Mouse (Mus musculus): Measurements from ENCODE around the gene Mov10. TPM values are rescaled to one million over a fixed set of nuclear protein-coding genes. Genes with fewer than 3 reads are reported as not detected.
A peak's percentile ranks its signal among the peaks of the same experiment; 100 is the strongest.

Mov10 gene
- total RNA-seq, 1 experiment from 2014 or later, result 18.4 TPM

DNA sequence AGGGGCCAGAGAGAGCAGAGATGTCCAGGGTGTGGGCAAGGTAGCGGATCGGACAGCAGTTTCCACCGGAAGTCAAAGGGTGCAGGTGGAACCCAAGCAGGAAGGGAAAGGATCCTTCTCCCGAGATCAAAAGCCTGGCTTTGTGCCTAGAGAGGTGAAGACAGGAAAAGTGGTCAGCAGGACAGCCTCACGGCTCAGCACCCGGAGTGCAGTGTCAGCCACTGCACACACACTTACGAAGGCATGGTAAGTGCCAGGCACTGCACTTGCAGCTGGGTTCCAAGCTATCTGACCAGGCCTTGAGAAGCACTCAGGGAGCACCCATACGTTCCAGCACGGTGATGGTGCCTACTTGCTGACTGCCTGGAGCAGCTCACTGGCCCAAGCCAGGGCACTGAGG is 12.8 kb downstream of the Mov10 start:
- DNase-seq, result no peak

DNA sequence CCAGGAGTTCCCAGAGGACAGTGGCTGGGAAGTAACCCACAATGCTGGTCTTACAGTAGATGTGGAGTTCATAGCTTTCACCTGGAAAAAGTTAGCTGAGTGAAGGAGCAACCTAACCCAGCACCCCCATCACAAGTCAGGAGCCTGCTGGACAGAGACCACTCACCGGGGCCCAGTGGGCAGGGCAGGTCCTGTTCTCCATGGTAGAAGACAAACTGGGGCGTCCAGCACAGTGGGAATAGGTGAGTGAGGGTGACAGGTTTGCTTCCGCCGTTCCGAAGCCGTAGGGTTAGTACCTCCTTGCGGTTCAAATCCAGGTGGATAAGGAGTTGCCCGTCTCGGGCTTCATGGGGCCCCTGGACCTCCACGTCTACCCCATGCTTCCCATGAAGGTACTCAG is 14.1 kb downstream of the Mov10 start:
- DNase-seq, result no peak

DNA sequence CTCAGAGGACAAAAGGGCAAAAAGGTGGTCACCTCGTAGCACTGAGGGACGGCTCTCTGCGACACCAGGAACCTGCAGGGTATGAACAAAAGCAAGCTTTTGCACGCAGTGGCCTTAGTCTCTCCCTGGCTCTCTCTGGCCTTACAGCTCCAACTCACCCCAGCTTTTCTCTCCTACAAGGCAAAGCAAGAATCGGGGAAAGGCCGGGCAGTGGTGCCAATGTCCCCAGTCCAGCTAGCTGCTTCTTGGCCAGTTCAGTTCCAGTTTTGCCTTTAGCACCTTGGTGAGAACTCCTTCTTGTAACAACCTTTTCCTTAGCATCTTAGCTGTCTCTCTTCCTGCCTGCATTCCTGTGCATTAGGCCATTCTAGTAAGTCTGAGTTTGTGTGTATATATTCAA is 16.9 kb downstream of the Mov10 start:
- DNase-seq, result no peak

DNA sequence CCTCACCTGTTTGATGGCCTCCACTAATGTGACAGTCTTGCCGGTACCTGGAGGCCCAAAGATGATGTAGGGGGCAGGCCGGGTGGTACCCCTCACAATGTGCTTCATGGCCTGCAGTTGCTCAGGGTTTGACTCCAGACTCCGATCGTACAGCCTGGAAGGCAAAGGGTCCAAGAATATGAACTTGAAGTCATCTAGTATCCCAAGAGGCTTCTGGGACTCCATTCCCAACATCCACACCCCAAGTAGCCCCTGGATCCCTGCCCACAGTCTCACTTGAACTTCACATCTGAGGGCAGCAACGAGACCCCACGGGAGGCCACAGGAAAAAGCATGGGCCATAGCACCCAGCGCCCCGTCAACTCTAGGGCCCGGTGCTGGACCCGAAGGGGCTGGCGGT is 17.7 kb downstream of the Mov10 start:
- no peak for DNase-seq

DNA sequence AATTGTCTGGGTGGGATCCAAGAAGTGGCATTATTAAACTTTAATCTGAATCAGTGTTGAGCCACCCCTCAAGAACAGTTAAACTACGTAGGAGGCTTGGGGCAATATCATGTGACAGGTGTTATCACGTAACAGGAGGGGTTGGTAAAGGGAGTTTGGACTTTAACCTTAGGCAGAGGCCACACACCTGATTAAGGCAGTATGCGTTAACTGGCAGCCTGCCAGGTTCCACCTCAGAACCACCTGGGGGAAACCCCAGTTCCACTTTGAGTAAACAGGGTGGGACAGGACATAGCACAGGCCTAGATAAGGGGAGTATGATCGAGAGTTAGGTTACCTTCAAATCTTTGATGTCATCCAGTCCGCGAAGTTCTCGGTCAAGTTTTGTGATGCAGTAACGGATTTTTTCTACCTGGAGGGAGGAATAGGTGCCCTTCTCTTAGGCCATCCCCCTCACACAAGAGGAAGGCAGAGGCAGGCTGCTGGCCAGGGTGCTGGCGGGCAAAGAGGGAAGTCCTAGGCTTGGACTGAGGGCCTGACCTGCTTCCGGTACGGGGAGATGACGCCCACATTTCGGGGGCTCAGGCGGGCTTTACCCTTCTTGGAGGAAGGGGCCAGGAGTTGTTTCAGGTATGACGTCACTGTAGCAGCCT is 21.8 kb downstream of the Mov10 start:
- no peak for DNase-seq

DNA sequence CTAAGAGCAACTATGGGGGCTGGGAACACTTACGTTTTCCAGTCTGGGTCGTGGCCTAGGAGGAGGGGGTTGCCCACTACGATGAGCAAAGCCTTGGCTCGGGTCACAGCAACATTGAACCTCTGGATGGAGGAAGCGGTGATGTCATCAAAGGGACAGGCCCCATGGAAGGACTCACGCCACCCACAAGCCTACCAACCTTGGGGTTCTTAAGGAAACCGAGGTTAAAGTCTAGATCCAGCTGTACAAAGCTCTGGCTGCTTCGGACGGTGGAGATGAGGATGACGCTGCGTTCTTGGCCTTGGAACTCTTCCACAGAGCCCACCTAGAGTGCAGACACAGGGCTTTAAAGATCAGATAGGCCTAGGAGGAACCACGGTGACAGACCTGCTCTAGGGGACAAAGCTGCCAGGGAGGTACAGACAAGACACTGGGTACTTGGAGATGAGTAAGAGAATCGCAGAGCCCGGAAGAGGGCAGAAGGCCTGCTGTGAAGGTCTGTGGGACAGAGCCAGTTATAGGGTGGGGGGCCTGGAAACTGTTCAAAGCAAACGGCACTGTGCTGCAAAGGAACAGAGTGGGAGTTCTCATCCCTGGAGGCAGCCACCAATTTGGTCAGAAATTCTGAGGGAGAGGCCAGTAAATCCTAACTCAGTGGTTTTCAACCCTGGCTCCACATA is 22.6 kb downstream of the Mov10 start:
- DNase-seq, result peak; percentile 64

DNA sequence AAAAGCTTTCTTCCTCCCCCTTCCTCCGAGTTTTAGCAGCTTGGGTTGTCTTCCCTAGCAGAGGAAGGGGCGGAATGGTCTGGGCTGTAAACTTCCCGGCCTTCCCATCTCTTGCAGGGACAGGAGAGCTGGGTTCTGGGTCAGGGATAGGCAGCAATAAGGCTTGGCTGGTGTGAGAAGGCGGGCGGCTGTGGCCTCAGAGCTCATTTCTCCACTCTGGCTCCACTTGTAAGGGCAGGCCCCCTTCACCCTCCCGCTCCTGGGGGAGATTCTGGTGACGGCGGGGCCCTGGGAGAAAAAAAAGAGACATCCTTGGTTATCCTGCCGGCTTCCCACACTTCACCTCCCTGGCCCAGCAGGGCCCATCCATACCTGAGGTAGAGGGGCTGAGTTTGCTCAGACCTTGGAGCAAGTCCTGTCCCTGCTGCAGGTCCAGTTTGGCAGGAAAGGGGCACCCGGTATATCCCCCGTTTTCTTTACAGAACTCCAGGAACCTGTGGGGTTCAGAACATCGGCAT is 23.4 kb downstream of the Mov10 start:
- DNase-seq, result no peak

DNA sequence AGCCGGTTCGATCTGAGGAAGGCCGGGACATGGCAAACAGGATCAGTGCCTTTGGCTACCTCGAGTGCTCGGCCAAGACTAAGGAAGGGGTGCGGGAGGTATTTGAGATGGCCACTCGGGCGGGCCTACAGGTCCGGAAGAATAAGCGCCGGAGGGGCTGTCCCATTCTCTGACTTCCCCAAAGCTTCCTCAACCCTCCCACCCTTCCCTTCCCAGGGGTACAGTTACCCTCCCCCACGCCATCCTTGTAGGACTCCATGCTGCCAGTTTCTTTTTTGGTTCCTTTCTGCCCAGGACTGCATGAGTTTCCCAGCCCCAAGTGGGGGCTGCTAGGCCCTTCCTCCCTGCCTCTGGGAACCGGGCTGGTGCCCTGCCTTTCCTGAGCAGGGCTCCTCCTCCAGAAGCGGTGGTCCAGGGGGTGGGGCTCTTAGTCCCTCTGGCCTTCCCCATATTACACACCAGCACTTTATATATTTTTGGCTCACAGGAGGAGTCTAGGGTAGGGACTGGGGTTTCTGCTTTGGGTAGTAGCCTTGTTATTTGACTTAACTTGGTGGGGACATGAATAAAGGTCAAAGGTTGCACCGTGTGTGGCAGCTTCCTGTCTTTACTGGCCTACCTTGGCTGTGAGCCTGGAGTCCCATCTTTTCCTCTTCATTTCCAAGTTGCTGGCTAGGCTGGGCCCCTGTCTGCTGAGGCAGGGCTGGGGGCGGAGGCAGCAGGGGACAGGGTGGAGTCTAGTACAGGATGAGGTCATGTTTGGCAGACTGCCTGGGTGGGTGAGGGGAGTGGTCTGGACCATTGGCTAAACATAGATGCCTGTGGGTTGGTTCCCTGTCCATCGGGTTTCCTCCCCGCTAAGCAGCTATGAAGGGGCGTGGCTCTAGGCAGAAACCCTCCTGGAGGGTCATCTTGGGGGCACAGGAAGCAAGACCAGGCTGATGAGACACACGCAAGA is 24.2 kb downstream of the Mov10 start:
- peak; percentile 96 for DNase-seq

DNA sequence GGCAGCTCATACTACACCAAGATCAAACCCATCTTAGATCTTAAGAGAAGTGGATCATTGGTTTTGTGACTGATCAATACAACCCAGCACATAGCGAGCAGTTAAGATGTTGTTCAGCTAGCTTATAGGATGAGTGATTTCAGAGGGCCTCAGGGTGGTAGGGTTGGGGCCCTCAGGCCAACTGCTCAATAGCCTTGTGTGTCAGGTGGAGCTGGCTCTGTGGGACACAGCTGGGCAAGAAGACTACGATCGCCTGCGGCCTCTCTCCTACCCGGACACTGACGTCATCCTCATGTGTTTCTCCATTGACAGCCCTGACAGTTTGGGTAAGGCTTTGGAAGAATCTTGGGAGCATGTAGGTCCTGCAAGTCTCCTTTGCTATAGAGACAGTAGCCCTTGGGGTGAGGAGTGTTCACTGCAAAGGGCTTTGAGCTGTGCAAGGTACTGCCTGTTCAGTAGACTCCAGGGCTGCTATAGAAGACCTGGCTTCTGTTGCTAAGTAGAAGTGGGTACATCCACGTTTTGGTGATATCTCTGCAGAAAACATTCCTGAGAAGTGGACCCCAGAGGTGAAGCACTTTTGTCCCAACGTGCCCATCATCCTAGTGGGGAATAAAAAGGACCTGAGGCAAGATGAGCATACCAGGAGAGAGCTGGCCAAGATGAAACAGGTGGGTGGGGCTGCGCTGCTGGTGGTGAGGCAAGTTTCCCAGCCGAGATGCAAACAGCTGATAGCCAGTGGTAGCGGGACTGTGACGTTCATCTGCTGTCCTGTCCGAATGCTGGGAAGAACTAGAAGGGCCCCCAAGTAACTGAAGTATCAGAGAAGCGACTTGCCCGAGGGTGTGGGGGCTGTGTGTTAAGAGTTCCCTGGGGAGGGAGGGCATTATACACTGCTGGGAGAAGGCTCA is 25.7 kb downstream of the Mov10 start:
- DNase-seq, result no peak

DNA sequence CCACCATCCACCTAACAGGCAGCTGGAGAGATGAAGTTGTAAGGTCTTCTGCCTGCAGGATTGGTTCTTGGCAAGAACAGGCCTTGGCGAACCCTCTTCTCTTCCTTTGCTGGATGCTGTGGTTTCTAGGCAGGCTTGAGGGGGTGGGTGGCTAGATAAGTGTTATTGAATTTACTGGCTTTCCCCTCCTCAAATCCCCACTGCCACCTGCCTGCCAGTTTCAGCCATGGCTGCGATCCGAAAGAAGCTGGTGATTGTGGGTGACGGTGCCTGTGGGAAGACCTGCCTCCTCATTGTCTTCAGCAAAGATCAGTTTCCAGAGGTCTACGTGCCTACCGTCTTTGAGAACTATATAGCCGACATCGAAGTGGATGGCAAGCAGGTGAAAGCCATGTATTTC is 26.7 kb downstream of the Mov10 start:
- no peak for DNase-seq

DNA sequence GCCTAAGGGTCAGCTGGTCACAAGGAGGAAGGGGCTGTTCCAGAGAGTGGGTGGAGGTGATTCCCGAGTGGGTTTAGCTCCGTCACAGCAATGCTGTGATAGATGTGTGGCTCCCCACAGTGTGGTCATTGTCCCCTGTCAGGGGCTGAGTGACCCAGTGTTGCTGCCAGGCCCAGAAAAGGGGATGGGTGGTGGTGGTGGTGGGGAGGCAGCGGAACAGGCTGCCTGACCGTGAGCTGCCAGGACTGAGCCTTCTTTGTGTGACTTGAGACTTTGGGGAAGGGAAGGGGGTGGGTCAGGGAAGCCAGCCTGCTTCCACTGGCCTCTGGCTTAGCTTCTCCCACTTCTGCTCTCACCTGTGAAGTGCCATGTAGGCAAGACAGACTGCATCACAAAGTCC is 27.3 kb downstream of the Mov10 start:
- peak; percentile 25 for DNase-seq

DNA sequence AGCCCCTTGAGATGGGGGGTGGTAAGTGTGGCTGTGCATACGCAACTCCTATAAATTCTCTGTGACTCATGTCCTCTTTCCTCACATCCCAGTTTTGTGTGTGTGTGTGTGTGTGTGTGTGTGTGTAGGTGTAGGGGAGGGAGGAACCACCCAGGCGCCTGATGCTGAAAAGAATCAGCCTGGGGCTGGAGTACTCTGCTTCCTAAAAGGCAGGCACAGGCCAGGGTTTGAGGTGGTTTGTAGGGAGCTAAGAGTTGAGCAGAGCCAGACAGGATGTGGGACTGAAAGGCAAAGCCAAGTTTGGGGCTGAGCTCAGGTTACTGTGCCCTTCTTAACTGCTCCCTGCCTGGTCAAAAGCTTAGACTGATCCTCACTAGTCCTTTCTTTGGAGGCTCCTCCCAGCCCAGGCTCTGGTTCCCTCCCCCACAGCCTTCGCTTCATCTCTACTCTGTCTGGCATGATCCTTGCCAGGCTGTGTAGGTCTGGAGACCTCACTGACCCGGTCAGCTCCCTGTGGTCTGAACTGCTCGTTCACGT is 27.9 kb downstream of the Mov10 start:
- peak; percentile 62 for DNase-seq

DNA sequence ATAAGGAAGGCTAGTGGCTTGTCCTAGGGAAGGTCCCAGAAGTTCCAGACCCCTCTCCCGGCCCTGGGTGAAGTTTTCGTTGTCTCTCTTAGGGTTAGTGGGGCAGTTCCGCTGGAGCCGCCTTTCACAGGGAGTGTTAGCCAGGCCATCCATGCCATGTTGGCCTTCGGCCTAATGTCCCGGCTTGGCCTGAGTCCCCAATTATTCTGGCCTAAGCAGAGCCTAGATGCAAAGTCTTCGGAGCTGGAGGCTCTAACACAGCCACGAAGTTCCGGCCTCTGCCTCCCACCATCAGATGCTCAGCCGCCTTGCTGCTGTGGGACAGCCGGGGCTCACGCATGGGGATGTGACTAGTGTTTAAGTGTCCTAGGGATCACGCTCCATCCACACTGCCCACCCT is 28.5 kb downstream of the Mov10 start:
- DNase-seq, result peak; percentile 74

DNA sequence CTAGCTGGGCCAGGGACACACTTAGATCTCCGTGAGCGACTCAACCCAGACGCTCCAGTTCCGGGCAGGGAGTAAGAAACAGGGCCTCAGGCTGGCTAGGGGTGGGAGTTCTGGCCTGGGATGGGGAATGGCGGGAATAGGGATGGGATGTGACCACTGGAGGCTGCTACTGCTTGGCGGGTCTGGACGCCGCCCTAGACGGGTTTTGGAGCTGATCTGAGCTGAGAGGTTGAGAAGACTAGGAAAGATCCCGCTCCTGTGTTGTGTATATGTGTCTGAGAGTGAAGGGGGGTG is 29.1 kb downstream of the Mov10 start:
- no peak for DNase-seq

DNA sequence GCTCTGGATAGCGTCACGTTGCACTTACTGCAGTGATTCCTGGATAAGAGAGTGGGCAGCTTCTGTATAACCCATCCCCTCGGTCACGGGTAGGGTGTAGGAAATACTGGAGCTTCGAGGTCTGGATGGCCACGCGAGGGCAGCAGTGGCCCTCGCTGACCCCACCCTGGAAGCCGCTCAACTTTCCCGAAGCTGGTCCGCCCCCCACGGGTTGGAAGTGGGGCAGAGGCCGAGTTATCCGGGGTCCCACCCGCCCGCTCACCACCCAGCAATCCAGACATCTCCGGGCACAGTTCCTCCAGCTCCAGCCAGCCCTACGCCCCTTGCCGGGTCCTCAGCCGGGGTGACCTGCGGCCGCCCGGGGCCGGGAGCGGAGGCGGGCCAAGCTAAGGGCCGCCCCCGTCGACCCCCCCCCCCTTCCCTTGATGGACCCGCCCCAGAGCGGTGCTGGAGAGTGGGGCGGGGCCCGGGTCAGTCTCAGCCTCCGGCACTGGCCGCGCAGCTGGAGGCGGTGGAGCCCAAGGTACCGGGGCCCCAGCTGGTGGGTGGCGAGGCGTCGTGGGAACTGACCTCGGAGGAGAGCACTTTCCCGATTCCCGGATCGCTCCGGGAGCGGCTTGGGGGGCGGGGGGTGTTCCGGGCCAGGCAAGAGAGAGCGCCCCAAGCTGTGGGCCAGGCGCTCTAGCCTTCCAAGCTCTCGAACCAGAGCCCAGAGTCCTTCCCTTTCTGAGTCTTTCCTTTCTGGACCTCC is 29.6 kb downstream of the Mov10 start:
- peak; percentile 91 for DNase-seq

DNA sequence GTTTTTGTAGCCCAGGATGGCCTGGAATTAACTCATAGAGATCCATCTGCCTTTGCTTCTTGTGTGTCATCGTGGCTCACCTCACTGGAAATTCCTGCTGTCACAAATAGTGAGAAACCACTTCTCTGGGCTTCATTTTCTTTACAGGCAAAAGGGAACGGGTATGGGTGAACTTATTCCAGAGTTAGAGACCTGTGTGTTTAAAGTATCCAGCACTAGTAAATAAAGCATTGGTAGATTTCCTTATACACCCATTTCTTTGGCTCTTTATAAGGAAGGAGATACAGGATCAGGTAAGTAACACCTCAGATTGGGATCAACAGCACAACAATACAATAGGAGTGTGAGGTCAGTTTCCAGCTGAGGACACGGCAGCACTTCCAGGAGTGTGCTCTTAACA is 30.3 kb downstream of the Mov10 start, which contains the start of gene Rhoc:
TSS of gene Rhoc (plus strand) at position 301 of the 400 bp plus-strand sequence.
- no peak for DNase-seq

DNA sequence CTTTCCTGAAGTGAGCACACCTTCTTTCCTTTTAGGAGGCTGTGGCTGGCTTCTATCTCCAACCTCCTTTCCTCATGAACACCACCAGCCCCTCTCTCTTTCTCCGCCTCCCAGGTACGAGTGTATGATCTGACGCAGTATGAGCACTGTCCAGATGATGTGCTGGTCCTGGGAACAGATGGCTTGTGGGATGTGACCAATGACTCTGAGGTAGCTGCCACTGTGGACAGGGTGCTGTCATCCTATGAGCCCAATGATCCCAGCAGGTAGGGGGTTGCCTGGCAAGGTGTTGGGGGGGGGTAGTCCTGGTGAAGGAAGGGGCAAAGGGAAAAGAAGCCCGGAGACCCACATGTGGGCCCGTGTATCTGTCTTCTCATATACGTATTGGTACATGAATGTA is 33.1 kb downstream of the Mov10 start:
- DNase-seq, result no peak

DNA sequence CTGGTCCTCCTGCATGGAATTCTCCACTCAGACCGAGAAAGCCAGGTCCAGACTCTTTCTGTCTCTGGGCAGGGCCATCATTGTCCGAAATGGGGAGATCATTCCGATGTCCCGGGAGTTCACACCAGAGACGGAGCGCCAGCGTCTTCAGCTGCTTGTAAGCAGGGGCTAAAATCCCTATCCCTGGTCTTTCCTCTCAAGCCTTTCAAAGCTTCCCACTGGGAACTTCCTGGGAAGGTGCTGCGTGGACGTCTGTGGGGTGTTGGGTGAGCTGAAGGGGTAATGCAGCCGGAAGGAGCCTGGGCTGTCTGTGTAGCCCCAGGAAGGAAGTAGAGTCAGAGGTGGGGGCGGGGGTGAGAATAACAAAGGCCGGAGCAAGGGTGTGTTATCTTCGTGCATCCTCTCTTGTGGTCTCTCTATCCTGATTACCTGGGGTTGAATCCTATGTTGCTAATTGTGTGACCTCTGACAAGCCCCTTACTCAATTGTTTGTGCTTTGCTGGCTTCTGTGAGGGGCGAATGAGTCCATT is 34.3 kb downstream of the Mov10 start:
- no peak for DNase-seq

DNA sequence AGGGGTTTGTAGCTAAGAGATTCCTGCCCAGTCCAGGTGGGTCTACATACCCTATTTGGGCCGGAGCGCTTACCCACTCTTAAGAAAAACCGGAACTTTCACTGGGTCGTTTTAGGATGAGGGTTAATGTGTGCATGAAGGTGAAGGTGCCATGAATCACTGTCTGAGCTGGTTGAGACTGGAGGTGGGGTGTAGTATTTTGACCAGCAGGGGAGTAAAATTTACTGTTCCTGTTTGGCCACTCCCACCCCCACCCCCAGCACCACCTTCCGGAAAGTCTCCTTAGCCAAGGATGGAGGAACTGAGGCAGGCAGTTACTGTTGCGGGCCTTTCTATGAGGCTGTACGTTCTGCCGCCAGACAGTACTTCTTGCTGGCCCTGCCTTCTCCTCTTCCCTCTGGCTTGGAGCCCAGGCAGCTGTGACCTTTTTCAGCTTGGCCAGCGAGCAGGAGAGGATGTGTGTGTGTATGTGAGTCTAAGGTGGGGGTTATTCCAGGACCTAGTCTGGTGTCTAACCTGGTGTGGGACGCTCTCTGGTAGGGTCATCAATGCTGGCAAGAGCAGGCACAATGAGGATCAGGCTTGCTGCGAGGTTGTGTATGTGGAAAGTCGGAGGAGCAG is 36.2 kb downstream of the Mov10 start:
- DNase-seq, result peak; percentile 87

DNA sequence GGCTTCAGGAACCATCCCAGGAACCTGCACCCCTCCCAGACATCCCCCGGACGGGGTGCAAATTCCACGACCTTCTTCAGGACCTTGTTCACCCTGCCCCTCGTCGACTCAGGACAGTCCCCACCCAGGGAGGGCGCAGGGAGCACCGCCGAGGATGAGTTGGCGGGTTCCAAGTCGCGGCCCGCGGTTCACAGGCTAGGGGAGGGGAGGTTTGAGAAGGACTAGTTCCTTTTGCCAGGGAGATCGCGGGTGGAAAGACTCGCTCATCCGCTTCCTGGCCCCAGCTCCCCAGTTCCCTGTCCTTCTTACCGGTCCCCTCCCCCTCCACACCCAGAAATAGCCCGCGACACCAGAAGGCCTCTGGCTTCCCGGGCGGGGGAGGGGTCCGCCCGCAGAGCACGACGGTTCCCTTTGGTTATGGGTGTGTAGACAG is 36.9 kb downstream of the Mov10 start, which contains the start of gene Fam19a3:
TSS of gene Fam19a3 (minus strand) at position 370 of the 433 bp plus-strand sequence.
- DNase-seq, result peak; percentile 63
